Mouse (Mus musculus) cerebellum, adult 2 months (tissue): Measurements from ENCODE around the gene C1qtnf4. TPM values are rescaled to one million over a fixed set of nuclear protein-coding genes. Genes with fewer than 3 reads are reported as not detected.

Experiments used
- DNase-seq, 2 experiments: peaks; one replicate each; pipeline ENCODE4 v3.0.0; 2021
- H3K27ac ChIP-seq: fragments of 200-500 bp; 2 replicates; pipeline ENCODE4 v1.5.1; 2012; ENCODE audit warnings: low read length, control low read depth, inconsistent platforms; ENCODE audit not compliant: insufficient read depth
- H3K27me3 ChIP-seq: fragments of 200-500 bp; 2 replicates; pipeline ENCODE4 v1.6.1; 2012; ENCODE audit warnings: inconsistent platforms, mild to moderate bottlenecking, low read length, moderate library complexity; ENCODE audit not compliant: control insufficient read depth, insufficient read depth
- H3K4me1 ChIP-seq: fragments of 200-500 bp; 2 replicates; pipeline ENCODE4 v1.6.1; 2011; ENCODE audit warnings: low read length; ENCODE audit not compliant: control insufficient read depth, insufficient read depth
- H3K4me3 ChIP-seq: fragments of 200-500 bp; replicated peaks from 2 replicates; pipeline ENCODE3; 2011; ENCODE audit warnings: mild to moderate bottlenecking, low read depth, low read length, control low read depth; ENCODE audit not compliant: insufficient read depth
- CTCF ChIP-seq: fragments of 200-500 bp; IDR thresholded peaks from 2 replicates; pipeline ENCODE4 v1.5.1; 2011; ENCODE audit warnings: low read depth, mild to moderate bottlenecking, control low read depth, low read length, moderate library complexity, borderline replicate concordance; ENCODE audit not compliant: insufficient read depth
- POLR2A ChIP-seq: fragments of 200-500 bp; IDR thresholded peaks from 2 replicates; pipeline ENCODE4 v1.6.1; 2011; ENCODE audit warnings: low read length, control low read depth, borderline replicate concordance; ENCODE audit not compliant: insufficient read depth
- WGBS: fragments of 180-500 bp; shearing (Covaris S2); methylation state at CpG from one replicate; pipeline ENCODE4 v1.1.7; 2018; 5-methylcytosine and 5-hydroxymethylcytosine counted together
- polyA plus RNA-seq: library from polyadenylated mRNA; depleted of rRNA; stranded (reverse); fragments of >200 nt; gene quantifications from 2 replicates; pipeline ENCODE4 v1.2.3, GENCODE M21; 2012

Gene C1qtnf4
- polyA plus RNA-seq, 1 experiment: 234 TPM

DNA sequence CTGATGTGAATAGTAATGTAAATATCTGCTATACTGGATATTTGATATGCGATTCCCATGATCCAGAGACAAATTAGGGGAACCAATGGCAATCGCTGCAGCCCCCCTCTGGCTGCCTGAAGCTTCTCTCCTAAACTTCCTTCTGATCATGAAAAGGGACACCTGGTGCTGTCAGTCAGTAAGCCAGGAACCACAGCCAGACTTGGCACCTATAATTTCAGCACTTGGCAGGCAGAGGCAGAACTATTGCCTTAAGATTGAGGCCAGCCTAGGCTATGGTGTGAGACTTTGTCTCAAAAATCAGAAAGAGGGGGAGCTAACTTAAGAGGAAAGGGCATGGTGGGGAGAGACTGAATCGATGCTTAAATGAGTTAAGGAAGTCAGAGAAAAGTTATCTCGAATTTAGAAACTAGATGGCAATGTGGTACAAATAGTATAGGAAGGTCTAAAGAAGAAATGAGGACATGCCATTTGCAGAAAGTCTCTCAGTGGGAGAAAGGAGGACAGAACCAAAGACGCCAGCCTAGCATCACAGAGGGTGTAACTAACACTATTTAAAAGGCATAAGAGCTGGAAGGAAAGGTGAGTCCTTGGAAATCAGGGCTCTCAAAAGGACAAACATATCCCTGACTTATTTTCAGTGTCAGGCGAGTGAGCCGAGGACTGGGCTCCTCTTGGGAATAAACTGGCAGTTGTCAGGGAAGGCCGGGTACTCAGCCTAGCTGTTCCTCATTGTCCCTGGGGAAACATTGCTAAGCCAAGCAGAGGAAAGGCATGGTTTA is 14.3 kb upstream of the C1qtnf4 start:
- H3K27ac ChIP-seq: peak overlapping the region; percentile 47; the same call in 1 of the 2 replicates
- DNase-seq: peak; percentile 54 to 70
- TF ChIP-seq CTCF (no peak), POLR2A (no peak)
- H3K4me1 ChIP-seq: peaks cover 20% of the 10 kb centered on the region; the same call in 1 of the 2 replicates
- 22% methylated on average over 8 of the region's 8 CpGs for WGBS
- H3K27me3 ChIP-seq: no peaks in the 10 kb centered on the region
- no peak overlapping the region for H3K4me3 ChIP-seq

DNA sequence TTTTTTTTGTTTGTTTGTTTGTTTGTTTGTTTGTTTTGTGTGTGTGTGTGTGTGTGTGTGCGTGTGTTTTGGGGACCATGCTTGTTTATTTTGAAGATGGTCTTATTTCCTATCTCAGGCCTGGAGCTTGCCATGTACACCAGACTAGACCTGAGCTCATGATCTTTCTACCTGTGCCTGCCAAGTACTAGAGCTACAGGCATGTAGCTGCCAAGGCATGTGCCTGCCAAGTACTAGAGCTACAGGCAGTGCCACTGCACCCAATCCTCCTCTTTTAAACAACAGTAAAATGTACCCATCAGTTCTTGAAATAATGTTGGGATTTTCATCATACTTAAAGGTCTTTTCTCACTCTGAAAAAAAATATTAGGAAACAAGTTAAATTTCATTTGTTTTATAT is 11.6 kb upstream of the C1qtnf4 start:
- Histone ChIP-seq H3K27ac (no peak overlapping the region), H3K4me3 (no peak overlapping the region), H3K4me1 (peaks cover 23% of the 10 kb centered on the region; the same call in 1 of the 2 replicates), H3K27me3 (no peaks in the 10 kb centered on the region)
- 40% methylated on average over 1 of the region's 1 CpGs for WGBS
- TF ChIP-seq CTCF (no peak), POLR2A (no peak)
- DNase-seq: peak; percentile 39 to 75

DNA sequence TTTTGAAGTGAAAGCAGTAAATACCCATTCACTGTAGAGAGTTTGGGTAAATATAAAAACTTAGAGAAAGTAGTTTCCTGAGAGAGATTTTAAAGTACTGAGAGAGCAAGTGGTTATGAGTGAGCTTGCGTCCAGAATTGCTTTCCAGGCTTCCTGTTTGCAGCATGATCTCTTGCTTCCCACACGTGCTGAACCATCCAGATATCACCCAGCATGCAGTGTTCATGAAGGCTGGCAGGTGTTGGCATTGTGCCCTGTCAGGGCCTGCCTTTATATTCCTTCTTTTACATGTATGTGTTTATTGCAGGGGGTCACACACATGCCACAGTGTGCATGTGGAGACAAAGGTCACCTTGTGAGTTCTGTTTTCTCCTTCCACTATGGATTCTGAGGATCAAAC is 10.4 kb upstream of the C1qtnf4 start:
- no peak for TF ChIP-seq POLR2A
- TF ChIP-seq CTCF: no peak
- no peak overlapping the region for H3K4me3 ChIP-seq
- no peak overlapping the region for H3K27ac ChIP-seq
- peaks cover 20% of the 10 kb centered on the region; the same call in 1 of the 2 replicates for H3K4me1 ChIP-seq
- WGBS: 41% methylated on average over 2 of the region's 2 CpGs
- no peak for DNase-seq
- H3K27me3 ChIP-seq: no peaks in the 10 kb centered on the region; the same call in 1 of the 2 replicates

DNA sequence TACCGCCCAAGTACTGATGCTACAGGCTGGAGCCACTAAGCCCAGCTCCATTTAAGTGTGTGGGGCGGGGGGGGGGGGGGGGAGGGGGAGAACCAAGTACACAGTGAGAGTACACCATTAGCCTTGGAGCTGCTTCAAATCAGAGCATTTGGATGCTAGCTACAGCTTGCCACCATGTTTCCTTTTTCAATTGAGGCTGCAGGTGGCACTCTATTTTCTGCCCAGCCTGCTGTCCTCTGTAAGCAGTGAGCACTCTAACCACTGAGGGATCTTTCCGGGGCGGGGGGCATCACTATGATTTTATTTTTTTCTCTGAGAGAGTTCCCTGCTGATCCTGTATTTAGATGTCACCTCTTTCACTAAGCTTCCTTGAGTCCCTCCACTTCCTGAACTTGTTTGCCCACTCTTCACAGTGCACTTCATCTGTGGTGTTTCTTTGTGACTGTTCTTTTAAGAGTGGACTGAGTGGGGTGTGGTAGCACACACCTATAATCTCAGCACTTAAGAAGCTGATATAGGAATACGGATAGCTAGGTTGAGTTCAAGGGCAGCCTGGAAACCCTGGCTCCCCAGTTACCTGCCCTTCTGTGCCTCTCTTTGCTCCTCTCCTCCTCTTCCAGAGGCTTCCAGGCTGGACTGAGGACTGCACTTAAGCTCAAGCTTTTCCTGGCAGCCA is 7.9 kb upstream of the C1qtnf4 start:
- Histone ChIP-seq H3K4me1 (peaks cover 9% of the 10 kb centered on the region; the same call in 1 of the 2 replicates), H3K4me3 (no peak overlapping the region), H3K27me3 (no peaks in the 10 kb centered on the region; the same call in 1 of the 2 replicates), H3K27ac (no peak overlapping the region)
- WGBS: 43% methylated on average over 5 of the region's 5 CpGs
- DNase-seq: no peak
- TF ChIP-seq POLR2A (no peak), CTCF (no peak)

DNA sequence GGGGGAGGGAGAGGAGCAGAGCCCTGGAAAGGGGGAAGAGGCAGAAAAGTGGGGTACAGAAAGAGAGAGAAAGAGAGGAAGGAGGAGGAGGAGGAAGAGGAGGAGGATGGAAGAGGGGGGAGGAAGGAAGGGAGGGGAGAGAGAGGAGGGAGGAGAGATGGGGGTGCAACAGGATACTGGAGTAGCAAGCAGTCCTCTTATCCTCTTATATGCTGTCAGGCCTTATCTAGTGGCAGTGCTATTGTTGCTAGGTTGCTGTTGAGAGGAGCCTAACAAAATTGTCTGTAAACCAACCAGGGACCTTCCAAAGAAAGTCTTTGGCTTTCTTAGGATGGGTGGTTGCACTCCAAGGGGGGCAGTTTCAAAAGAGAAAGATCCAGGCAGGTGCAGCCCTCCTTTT is 6.2 kb upstream of the C1qtnf4 start:
- no peak overlapping the region for H3K27ac ChIP-seq
- DNase-seq: no peak
- H3K4me1 ChIP-seq: peaks cover 6% of the 10 kb centered on the region; the same call in 1 of the 2 replicates
- H3K4me3 ChIP-seq: no peak overlapping the region
- no peaks in the 10 kb centered on the region; the same call in 1 of the 2 replicates for H3K27me3 ChIP-seq
- TF ChIP-seq POLR2A: no peak
- TF ChIP-seq CTCF: no peak

DNA sequence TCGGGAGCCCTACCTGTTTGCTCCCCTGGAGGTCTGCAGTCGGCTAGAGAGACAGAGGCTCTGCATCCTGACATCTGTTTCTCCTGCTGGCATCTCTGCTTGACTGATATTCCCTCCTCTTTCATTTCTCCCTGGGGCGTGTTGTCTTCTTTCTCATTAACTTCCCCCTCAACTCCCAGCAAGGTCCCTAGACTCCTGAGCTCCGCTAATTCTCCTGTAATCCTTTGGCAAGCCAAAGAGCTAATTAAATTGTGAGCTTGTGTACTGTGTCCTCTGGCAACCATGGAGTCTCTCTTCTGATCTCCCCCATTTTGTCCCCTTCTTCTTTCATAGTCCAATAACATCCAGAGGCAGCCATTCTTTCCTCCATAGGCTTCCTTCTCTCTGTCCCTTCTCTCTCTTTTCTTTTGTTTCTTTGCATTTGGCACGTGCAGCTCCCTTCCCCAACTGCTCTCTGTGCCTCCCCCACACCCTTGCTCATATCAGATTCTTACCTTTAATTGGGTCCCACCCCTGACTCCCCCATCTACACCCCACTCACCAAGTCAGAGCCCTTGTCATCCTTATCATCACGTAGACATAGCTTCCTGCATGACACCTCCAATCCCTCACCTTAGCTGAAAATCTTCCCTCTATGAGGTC is 5.4 kb upstream of the C1qtnf4 start:
- TF ChIP-seq CTCF: no peak
- no peak for TF ChIP-seq POLR2A
- H3K27ac ChIP-seq: no peak overlapping the region

DNA sequence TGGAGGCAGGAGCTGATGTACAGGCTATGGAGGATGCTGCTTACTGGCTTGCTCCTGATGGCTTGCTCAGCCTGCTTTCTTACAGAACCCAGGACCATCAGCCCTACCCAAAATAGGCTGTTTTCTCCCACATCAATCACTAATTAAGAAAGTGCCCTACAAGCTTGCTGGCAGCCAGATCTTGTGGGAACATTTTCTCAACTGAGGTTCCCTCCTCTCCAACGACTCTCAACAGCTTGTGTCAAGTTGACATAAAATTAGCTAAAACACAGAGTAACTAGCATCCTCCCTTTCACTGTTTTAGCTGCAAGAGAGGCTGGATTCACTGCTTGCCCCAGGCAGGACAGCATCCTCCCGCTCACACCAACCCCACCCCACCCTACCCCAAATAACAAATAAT is 3.8 kb upstream of the C1qtnf4 start:
- no peak overlapping the region for H3K27ac ChIP-seq
- H3K27me3 ChIP-seq: no peaks in the 10 kb centered on the region; the same call in 1 of the 2 replicates
- no peak overlapping the region for H3K4me3 ChIP-seq
- DNase-seq: no peak
- TF ChIP-seq POLR2A (no peak), CTCF (no peak)
- peaks cover 15% of the 10 kb centered on the region for H3K4me1 ChIP-seq
- WGBS: 88% methylated on average over 2 of the region's 2 CpGs

More for the DNA sequence above, 5.4 kb upstream of the C1qtnf4 start:
- Histone ChIP-seq H3K4me1 (peaks cover 15% of the 10 kb centered on the region), H3K4me3 (no peak overlapping the region), H3K27me3 (no peaks in the 10 kb centered on the region; the same call in 1 of the 2 replicates)
- WGBS: 34% methylated on average over 6 of the region's 6 CpGs
- DNase-seq: no peak

DNA sequence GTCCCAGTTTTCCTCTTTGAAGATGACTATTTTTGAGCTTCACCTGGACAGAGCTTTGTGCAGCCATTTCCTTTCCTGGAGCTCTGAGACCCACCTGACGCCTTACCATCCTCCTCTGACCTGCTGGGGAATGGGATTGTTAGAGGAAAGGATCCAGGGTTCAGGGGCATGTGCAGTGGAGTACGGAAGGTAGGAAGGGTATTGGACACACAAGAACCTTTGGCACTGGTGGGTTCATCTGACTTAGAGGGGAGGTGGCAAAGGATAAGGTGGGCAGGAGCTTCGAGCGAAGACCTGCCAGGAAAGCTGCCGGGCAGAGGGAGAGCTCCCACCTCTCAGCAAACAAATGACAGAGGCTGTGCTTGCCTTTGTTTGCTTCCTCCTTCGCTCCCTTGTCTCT is 776 bp downstream of the C1qtnf4 start:
- peak in 1 of 2 experiments; percentile 56 for DNase-seq
- peak; percentile 36; the same call in 1 of the 2 replicates for TF ChIP-seq POLR2A
- TF ChIP-seq CTCF: no peak
- 8% methylated on average over 6 of the region's 6 CpGs for WGBS
- peak overlapping the region; percentile 64 for H3K4me3 ChIP-seq
- peak overlapping the region; percentile 92 for H3K27ac ChIP-seq
- no peaks in the 10 kb centered on the region for H3K27me3 ChIP-seq
- H3K4me1 ChIP-seq: peaks cover 11% of the 10 kb centered on the region
